Mouse (Mus musculus) lung, postnatal 10 days (tissue): ENCODE data around the gene Fjx1.

Experiments used
- DNase-seq: peaks from one replicate; pipeline ENCODE4 v3.0.0; 2021

The Fjx1 gene

GRCm38 (mm10) chr2:102451671-102452549 lies at the start of gene Fjx1:
TSS of gene Fjx1 (minus strand) at chr2:102452499.
- DNase-seq: peak; percentile 42

DNA sequence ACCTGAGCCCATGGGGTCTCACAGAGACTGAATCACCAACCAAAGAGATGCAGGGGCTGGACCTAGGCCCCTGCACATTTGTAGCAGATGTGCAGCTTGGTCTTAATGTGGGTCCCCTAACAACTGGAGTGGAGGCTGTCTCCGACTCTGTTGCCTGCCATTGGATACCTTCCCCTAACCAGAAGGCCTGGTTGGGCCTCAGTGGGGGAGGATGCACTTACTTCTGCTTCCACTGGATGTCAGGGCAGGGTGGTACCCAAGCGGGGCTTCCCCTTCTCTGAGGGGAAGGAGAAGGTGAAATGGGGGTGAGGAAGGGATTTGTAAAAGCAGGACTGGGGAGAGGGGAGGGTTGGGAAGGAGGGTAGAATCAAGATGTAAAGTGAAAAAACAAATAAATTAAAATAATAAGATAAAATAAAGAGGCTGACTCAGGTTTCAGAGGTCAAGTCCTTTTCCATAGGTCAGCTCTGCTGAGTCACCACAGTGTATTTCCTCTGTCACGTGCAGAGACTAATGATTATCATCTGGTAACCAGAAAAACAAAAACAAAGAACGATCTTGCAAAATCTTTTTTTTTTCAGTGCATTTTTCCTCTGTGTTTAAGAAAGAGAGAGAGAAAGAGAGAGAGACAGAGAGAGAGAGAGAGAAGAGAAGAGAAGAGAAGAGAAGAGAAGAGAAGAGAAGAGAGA lies 47.8 kb upstream of the Fjx1 start:
- DNase-seq: no peak

- DNase-seq: no peak
Observed at GRCm38 (mm10) chr2:102480738-102481137, 28.4 kb upstream of the Fjx1 start.

DNA sequence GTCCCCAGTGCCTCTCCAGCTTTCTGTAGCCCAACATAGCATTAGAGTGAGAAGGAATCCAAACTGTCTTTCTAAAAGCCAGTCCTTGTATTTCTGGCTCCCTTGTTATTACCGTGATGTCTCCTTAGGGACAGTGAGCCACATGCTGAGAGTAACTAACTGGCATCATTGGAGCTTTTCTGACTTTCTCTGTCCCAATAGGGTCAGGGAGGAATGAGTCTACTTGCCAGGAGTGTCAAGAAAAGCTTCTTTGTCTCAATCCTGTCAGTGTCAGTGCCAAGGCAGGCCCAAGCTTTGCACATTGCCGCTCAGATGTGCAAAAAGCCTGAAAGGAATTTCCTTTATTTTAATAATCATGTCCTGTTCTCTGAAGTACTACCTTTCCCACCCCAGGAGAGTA lies 23.8 kb upstream of the Fjx1 start:
- no peak for DNase-seq

- no peak for DNase-seq
Observed at GRCm38 (mm10) chr2:102468645-102469044, 16.3 kb upstream of the Fjx1 start.

DNA sequence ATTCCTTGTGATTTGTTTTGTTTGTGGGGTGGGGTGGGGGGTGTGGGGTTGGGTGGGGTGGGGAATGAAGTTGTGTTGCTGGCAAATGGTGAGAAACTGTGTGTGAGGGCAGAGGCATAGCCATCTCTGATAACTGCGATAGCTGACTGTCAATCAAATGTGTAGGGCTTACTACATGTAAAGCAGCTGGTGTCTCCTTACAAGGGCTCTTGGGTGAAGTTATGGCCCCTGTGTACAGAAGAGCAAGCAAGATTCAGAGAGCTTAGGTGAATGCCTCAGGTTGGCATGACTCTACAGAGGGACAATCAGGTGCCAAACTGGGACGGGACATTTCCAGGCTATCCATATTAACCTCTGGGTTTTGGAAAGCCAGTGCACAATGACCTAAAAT lies 12.0 kb upstream of the Fjx1 start:
- no peak for DNase-seq

- DNase-seq: peak; percentile 88
Observed at GRCm38 (mm10) chr2:102463587-102464341, 11.5 kb upstream of the Fjx1 start.

GRCm38 (mm10) chr2:102461491-102461890 lies 9.2 kb upstream of the Fjx1 start:
- no peak for DNase-seq

- no peak for DNase-seq
Observed at GRCm38 (mm10) chr2:102455126-102455525, 2.8 kb upstream of the Fjx1 start.

- DNase-seq: no peak
Observed at GRCm38 (mm10) chr2:102453447-102453846, 1.1 kb upstream of the Fjx1 start.

GRCm38 (mm10) chr2:102450761-102451670 lies 1.3 kb downstream of the Fjx1 start:
- DNase-seq: peak; percentile 50

- DNase-seq: peak; percentile 62
Observed at GRCm38 (mm10) chr2:102450248-102450760, 2.0 kb downstream of the Fjx1 start.

- peak; percentile 53 for DNase-seq
Observed at GRCm38 (mm10) chr2:102449630-102450247, 2.6 kb downstream of the Fjx1 start.

DNA sequence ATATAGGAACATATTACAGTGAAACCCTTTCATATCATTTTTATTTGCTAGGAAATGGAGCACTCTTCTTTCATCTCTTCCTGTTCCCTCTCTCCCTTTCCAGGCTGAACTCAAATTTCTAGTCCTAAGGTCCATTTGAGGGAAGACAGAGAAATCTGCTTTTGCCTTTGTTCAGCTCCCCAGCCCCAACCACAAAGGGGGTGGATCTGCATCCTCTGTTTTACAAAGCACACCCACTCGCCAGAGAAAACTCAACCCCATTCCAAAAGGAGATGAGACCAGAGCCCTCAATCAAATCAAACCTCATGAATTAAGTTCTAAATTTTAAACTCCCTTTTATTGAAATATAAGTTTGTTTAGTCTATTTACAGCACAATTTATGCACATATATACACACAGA lies 3.2 kb downstream of the Fjx1 start:
- no peak for DNase-seq

DNA sequence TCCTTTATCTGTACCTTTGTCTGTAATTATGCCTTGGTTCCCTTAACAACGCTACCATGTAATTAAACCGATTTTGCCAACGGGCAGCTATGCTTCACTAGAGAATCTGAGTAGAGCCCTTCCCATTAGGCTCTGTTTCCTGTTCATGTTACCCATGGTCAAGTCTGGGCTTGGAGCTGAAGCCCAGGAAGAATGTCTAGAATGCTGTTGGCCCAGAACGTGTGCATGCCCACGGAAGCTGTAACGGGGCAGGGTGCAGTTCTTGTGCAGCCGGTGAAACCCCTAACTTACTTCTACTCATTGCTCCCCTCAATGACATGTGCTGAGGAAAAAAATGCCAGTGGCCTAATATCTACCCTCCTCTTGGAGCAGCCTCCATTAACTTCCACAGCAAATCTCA lies 4.5 kb downstream of the Fjx1 start:
- DNase-seq: no peak

GRCm38 (mm10) chr2:102446851-102447250 lies 5.4 kb downstream of the Fjx1 start:
- no peak for DNase-seq

DNA sequence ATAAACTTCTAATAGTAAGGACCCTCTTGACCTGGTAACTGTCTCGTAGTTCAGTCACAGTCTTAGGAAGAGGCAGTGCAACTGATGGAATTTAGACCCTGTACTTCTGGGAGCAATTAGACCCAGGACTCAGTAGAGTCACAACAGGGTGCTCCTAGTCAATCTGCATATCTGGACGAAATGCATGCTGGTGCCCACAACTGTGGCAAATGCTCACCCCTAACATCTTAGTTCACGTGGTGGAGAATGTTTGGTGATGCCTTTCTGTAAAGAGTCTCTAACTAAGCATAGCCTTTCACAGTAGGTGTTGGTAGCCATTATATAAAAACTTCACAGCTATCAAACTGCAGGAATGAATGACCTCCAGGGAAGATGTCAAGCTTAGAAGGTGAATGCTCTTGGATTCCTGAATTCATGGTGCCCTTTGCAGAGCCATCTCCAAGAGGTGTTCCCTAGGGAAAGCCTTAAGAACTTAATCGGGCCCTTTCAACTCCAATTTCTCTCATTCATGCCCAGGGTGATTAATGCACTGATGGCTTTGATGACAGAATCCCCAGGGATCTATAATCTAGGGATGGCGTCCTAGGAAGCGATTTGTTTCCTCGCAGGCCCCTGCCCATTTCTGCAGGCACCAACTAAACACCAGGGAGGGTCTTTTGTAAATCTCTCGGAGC lies 14.8 kb downstream of the Fjx1 start:
- no peak for DNase-seq

- no peak for DNase-seq
Observed at GRCm38 (mm10) chr2:102433879-102434278, 18.4 kb downstream of the Fjx1 start.

GRCm38 (mm10) chr2:102431084-102431483 lies 21.2 kb downstream of the Fjx1 start:
- DNase-seq: peak; percentile 27

DNA sequence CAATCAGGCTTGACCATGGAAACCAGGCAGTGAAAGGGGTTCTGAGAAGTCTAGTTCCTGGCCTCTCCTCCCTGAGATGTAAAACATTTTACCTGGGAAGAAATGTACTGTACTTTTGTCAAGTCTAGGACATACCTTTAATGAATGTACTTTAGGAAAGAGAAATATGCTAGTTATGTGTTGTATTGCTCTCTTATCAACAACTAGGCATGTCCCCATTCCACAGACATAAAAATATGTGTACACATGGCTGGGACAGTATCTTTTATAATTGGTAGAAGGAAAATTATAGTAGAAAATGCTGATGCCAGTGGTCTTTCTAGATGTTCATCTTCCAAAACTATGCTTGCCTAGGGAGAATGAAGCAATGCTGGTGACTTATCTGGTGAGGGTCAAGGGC lies 24.3 kb downstream of the Fjx1 start:
- no peak for DNase-seq

- no peak for DNase-seq
Observed at GRCm38 (mm10) chr2:102426434-102426833, 25.9 kb downstream of the Fjx1 start.
